Mouse (Mus musculus): ENCODE measurements around the gene Bcat1. TPM values are rescaled to one million over a fixed set of nuclear protein-coding genes. Genes with fewer than 3 reads are reported as not detected.

Gene Bcat1
- polyA plus RNA-seq, 1 experiment from 2014 or later = 7.3 TPM

- H3K9me3 ChIP-seq = 0 out of 2 replicates have a peak, but pooled peaks cover 5% of the 10 kb centered on the region
- H3K4me3 ChIP-seq = no peak overlapping the region
- 29% methylated on average over 5 of the region's 5 CpGs for WGBS
- H3K36me3 ChIP-seq = peaks cover 7% of the 10 kb centered on the region; the same call in 1 of the 2 replicates
- no peaks in the 10 kb centered on the region for H3K27me3 ChIP-seq (replicated peaks)
- H3K4me2 ChIP-seq = no peak overlapping the region
- H3K9ac ChIP-seq = no peak overlapping the region
- ATAC-seq (ENCODE audit: extremely low read depth, insufficient number of reproducible peaks, low FRiP score, low TSS enrichment) = no peak
- H3K27ac ChIP-seq (replicated peaks) = no peak overlapping the region
- no peaks in the 10 kb centered on the region for H3K4me1 ChIP-seq
These were observed 53.6 kb downstream of the Bcat1 start for GRCm38 (mm10) chr6:145022349-145022748.

GRCm38 (mm10) chr6:145020553-145020952 lies 55.4 kb downstream of the Bcat1 start:
- H3K36me3 ChIP-seq = peaks cover 7% of the 10 kb centered on the region; the same call in 1 of the 2 replicates
- no peaks in the 10 kb centered on the region for H3K4me1 ChIP-seq
- no peak for ATAC-seq (ENCODE audit: extremely low read depth, insufficient number of reproducible peaks, low FRiP score, low TSS enrichment)
- WGBS = 89% methylated on average over 4 of the region's 4 CpGs
- no peak overlapping the region for H3K4me2 ChIP-seq
- 0 out of 2 replicates have a peak, but pooled peaks cover 5% of the 10 kb centered on the region for H3K9me3 ChIP-seq
- H3K27me3 ChIP-seq (replicated peaks) = no peaks in the 10 kb centered on the region
- H3K27ac ChIP-seq (replicated peaks) = no peak overlapping the region
- no peak overlapping the region for H3K4me3 ChIP-seq
- H3K9ac ChIP-seq = no peak overlapping the region

- Histone ChIP-seq H3K9me3 (0 out of 2 replicates have a peak, but pooled peaks cover 4% of the 10 kb centered on the region), H3K36me3 (peaks cover 7% of the 10 kb centered on the region), H3K4me3 (no peak overlapping the region), H3K4me2 (no peak overlapping the region), H3K9ac (no peak overlapping the region), H3K27me3 (replicated peaks) (no peaks in the 10 kb centered on the region), H3K4me1 (peaks cover 5% of the 10 kb centered on the region; the same call in 1 of the 2 replicates), H3K27ac (replicated peaks) (no peak overlapping the region)
- ATAC-seq (ENCODE audit: extremely low read depth, insufficient number of reproducible peaks, low FRiP score, low TSS enrichment) = no peak
- WGBS = 87% methylated on average over 5 of the region's 5 CpGs
These were observed 57.7 kb downstream of the Bcat1 start for GRCm38 (mm10) chr6:145018295-145018694.

GRCm38 (mm10) chr6:145017508-145017907 lies 58.5 kb downstream of the Bcat1 start:
- no peaks in the 10 kb centered on the region for H3K27me3 ChIP-seq (replicated peaks)
- WGBS = 68% methylated on average over 4 of the region's 4 CpGs

GRCm38 (mm10) chr6:145016639-145017038 lies 59.3 kb downstream of the Bcat1 start:
- peaks cover 2% of the 10 kb centered on the region; the same call in 1 of the 2 replicates for H3K36me3 ChIP-seq
- no peak overlapping the region for H3K4me2 ChIP-seq
- H3K4me1 ChIP-seq = peaks cover 14% of the 10 kb centered on the region
- no peaks in the 10 kb centered on the region for H3K9me3 ChIP-seq
- no peak for ATAC-seq (ENCODE audit: extremely low read depth, insufficient number of reproducible peaks, low FRiP score, low TSS enrichment)
- WGBS = 90% methylated on average over 16 of the region's 16 CpGs
- H3K27ac ChIP-seq (replicated peaks) = no peak overlapping the region
- no peaks in the 10 kb centered on the region for H3K27me3 ChIP-seq (replicated peaks)
- H3K4me3 ChIP-seq = no peak overlapping the region
- H3K9ac ChIP-seq = no peak overlapping the region

More at GRCm38 (mm10) chr6:145017508-145017907, 58.5 kb downstream of the Bcat1 start:
- Histone ChIP-seq H3K4me3 (no peak overlapping the region), H3K36me3 (peaks cover 2% of the 10 kb centered on the region; the same call in 1 of the 2 replicates), H3K9ac (no peak overlapping the region), H3K4me2 (no peak overlapping the region), H3K9me3 (no peaks in the 10 kb centered on the region), H3K4me1 (peaks cover 8% of the 10 kb centered on the region; the same call in 1 of the 2 replicates), H3K27ac (replicated peaks) (no peak overlapping the region)
- no peak for ATAC-seq (ENCODE audit: extremely low read depth, insufficient number of reproducible peaks, low FRiP score, low TSS enrichment)

GRCm38 (mm10) chr6:145014944-145015343 lies 61.0 kb downstream of the Bcat1 start:
- H3K4me2 ChIP-seq = no peak overlapping the region
- no peak overlapping the region for H3K4me3 ChIP-seq
- H3K27ac ChIP-seq (replicated peaks) = no peak overlapping the region
- H3K4me1 ChIP-seq = peaks cover 14% of the 10 kb centered on the region
- no peaks in the 10 kb centered on the region for H3K27me3 ChIP-seq (replicated peaks)
- peaks cover 2% of the 10 kb centered on the region; the same call in 1 of the 2 replicates for H3K36me3 ChIP-seq
- ATAC-seq (ENCODE audit: extremely low read depth, insufficient number of reproducible peaks, low FRiP score, low TSS enrichment) = no peak
- H3K9ac ChIP-seq = no peak overlapping the region
- WGBS = 87% methylated on average over 2 of the region's 2 CpGs
- H3K9me3 ChIP-seq = no peaks in the 10 kb centered on the region

GRCm38 (mm10) chr6:145012699-145013098 lies 63.3 kb downstream of the Bcat1 start:
- H3K4me2 ChIP-seq = no peak overlapping the region
- H3K27me3 ChIP-seq (replicated peaks) = no peaks in the 10 kb centered on the region
- H3K36me3 ChIP-seq = no peaks in the 10 kb centered on the region; the same call in 1 of the 2 replicates
- H3K4me1 ChIP-seq = peaks cover 18% of the 10 kb centered on the region
- no peak for ATAC-seq (ENCODE audit: extremely low read depth, insufficient number of reproducible peaks, low FRiP score, low TSS enrichment)
- H3K4me3 ChIP-seq = no peak overlapping the region
- 59% methylated on average over 8 of the region's 8 CpGs for WGBS
- H3K9ac ChIP-seq = no peak overlapping the region
- no peak overlapping the region for H3K27ac ChIP-seq (replicated peaks)
- no peaks in the 10 kb centered on the region for H3K9me3 ChIP-seq

GRCm38 (mm10) chr6:145011141-145011540 lies 64.8 kb downstream of the Bcat1 start:
- no peaks in the 10 kb centered on the region for H3K27me3 ChIP-seq (replicated peaks)
- no peak for ATAC-seq (ENCODE audit: extremely low read depth, insufficient number of reproducible peaks, low FRiP score, low TSS enrichment)
- WGBS = 71% methylated on average over 8 of the region's 8 CpGs
- H3K9ac ChIP-seq = no peak overlapping the region
- H3K4me2 ChIP-seq = no peak overlapping the region
- no peak overlapping the region for H3K4me3 ChIP-seq
- peaks cover 18% of the 10 kb centered on the region for H3K4me1 ChIP-seq
- H3K9me3 ChIP-seq = no peaks in the 10 kb centered on the region
- H3K27ac ChIP-seq (replicated peaks) = no peak overlapping the region
- H3K36me3 ChIP-seq = no peaks in the 10 kb centered on the region; the same call in 1 of the 2 replicates

- H3K9me3 ChIP-seq = no peaks in the 10 kb centered on the region
- 75% methylated on average over 8 of the region's 8 CpGs for WGBS
- ATAC-seq (ENCODE audit: extremely low read depth, insufficient number of reproducible peaks, low FRiP score, low TSS enrichment) = no peak
These were observed 65.8 kb downstream of the Bcat1 start for GRCm38 (mm10) chr6:145009859-145010818.

GRCm38 (mm10) chr6:145003459-145003858 lies 72.5 kb downstream of the Bcat1 start:
- Histone ChIP-seq H3K27me3 (replicated peaks) (no peaks in the 10 kb centered on the region), H3K9me3 (no peaks in the 10 kb centered on the region), H3K9ac (no peak overlapping the region), H3K27ac (replicated peaks) (no peak overlapping the region), H3K4me3 (no peak overlapping the region), H3K36me3 (no peaks in the 10 kb centered on the region), H3K4me1 (peaks cover under 1% of the 10 kb centered on the region; the same call in 1 of the 2 replicates), H3K4me2 (no peak overlapping the region)
- no peak for ATAC-seq (ENCODE audit: extremely low read depth, insufficient number of reproducible peaks, low FRiP score, low TSS enrichment)

More at GRCm38 (mm10) chr6:145009859-145010818, 65.8 kb downstream of the Bcat1 start:
- no peaks in the 10 kb centered on the region; the same call in 1 of the 2 replicates for H3K36me3 ChIP-seq
- no peaks in the 10 kb centered on the region for H3K27me3 ChIP-seq (replicated peaks)
- no peak overlapping the region for H3K4me2 ChIP-seq
- H3K27ac ChIP-seq (replicated peaks) = no peak overlapping the region
- H3K9ac ChIP-seq = no peak overlapping the region
- H3K4me3 ChIP-seq = no peak overlapping the region
- peaks cover 18% of the 10 kb centered on the region for H3K4me1 ChIP-seq

- Histone ChIP-seq H3K4me3 (no peak overlapping the region), H3K36me3 (no peaks in the 10 kb centered on the region), H3K9me3 (no peaks in the 10 kb centered on the region), H3K27me3 (replicated peaks) (no peaks in the 10 kb centered on the region), H3K27ac (replicated peaks) (no peak overlapping the region), H3K4me1 (no peaks in the 10 kb centered on the region), H3K9ac (no peak overlapping the region), H3K4me2 (no peak overlapping the region)
- ATAC-seq (ENCODE audit: extremely low read depth, insufficient number of reproducible peaks, low FRiP score, low TSS enrichment) = no peak
- WGBS = 79% methylated on average over 13 of the region's 14 CpGs
These were observed 73.7 kb downstream of the Bcat1 start for GRCm38 (mm10) chr6:145002094-145002936.

Measured in heart, embryonic 13.5 days (tissue).